Comparison of ENCODE assay signal across 35 mouse cellular contexts in the genomic region with DNA sequence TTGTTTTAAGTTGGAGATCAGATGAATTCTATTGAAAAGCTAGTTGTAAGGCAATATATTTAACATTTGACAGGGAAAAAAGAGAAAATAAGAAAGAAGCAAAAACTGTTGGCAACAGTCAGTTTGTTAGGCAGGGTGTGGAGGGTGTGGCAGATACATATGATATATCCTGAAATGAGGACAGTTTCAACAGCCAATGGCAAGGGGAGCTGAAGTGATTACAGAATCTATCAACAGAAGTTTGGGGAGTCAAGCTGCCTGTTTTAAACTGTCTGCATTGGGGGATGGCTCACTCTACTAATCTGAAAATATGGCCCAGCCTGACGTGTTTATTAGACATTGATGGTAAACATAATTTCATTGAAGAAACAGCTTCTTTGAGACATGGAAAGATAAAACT.
"Had no signal": no experiment of that assay in that cellular context is flagged by ENCODE, and none has a peak within 500 bp of the region (broad histone marks: within the 10 kb centered on the region; RNA-seq: fewer than 3 reads in every experiment).

No protein-coding gene starts in this region.

- H3K27me3 ChIP-seq: heart, embryonic 12.5 days; heart, embryonic 13.5 days; heart, embryonic 15.5 days; hindbrain, embryonic 12.5 days; hindbrain, embryonic 13.5 days; hindbrain, embryonic 15.5 days; intestine, embryonic 15.5 days; kidney, embryonic 15.5 days had no signal

- DNase-seq: heart, postnatal 10 days; heart, postnatal 14 days; heart, postnatal 36 days; heart, postnatal 4 days; kidney, adult 11 months; kidney, adult 18-20 months; kidney, adult 2 months; kidney, adult 8-10 months; kidney, adult 9 months; kidney, postnatal 10 days; kidney, postnatal 14 days; kidney, postnatal 25 days; kidney, postnatal 36 days; kidney, postnatal 4 days; layer of hippocampus, adult 9-11 months; layer of hippocampus, postnatal 36 days had no signal

- H3K27ac ChIP-seq: heart, embryonic 10.5 days; heart, embryonic 13.5 days; heart, embryonic 15.5 days; hindbrain, embryonic 10.5 days; hindbrain, embryonic 12.5 days; hindbrain, embryonic 13.5 days; hindbrain, embryonic 14.5 days; hindbrain, embryonic 15.5 days; hindbrain, postnatal 0 days; intestine, embryonic 15.5 days; kidney, embryonic 15.5 days; kidney, postnatal 0 days; layer of hippocampus, adult 2 months; left cerebral cortex, adult 2 months had no signal

- H3K9me3 ChIP-seq: heart, embryonic 10.5 days; heart, embryonic 12.5 days; heart, embryonic 13.5 days; heart, embryonic 15.5 days; hindbrain, embryonic 10.5 days; hindbrain, embryonic 12.5 days; hindbrain, embryonic 13.5 days; hindbrain, embryonic 15.5 days; intestine, embryonic 15.5 days; kidney, embryonic 15.5 days had no signal

- H3K4me1 ChIP-seq: heart, embryonic 10.5 days; heart, embryonic 12.5 days; heart, embryonic 13.5 days; heart, embryonic 15.5 days; hindbrain, embryonic 10.5 days; hindbrain, embryonic 12.5 days; hindbrain, embryonic 13.5 days; hindbrain, embryonic 15.5 days; intestine, embryonic 15.5 days; kidney, embryonic 15.5 days had no signal

- H3K4me2 ChIP-seq: heart, embryonic 11.5 days; heart, embryonic 12.5 days; heart, embryonic 13.5 days; heart, embryonic 15.5 days; hindbrain, embryonic 12.5 days; hindbrain, embryonic 13.5 days; hindbrain, embryonic 14.5 days; hindbrain, embryonic 15.5 days; intestine, embryonic 15.5 days; kidney, embryonic 15.5 days had no signal

- H3K9ac ChIP-seq: heart, embryonic 12.5 days; heart, embryonic 13.5 days; heart, embryonic 15.5 days; hindbrain, embryonic 12.5 days; hindbrain, embryonic 13.5 days; hindbrain, embryonic 14.5 days; hindbrain, embryonic 15.5 days; intestine, embryonic 15.5 days; kidney, embryonic 15.5 days had no signal

- ATAC-seq: hindbrain, embryonic 16.5 days; hindbrain, postnatal 0 days; inflammation-experienced regulatory T-cells, adult 6 months; intestine, embryonic 15.5 days; intestine, embryonic 16.5 days had no signal

- H3K4me3 ChIP-seq: heart, embryonic 10.5 days; heart, embryonic 12.5 days; heart, embryonic 13.5 days; heart, embryonic 15.5 days; hindbrain, embryonic 10.5 days; hindbrain, embryonic 12.5 days; hindbrain, embryonic 13.5 days; hindbrain, embryonic 15.5 days; intestine, embryonic 15.5 days; kidney, embryonic 15.5 days; layer of hippocampus, adult 2 months; left cerebral cortex, adult 2 months had no signal

- H3K36me3 ChIP-seq: heart, embryonic 10.5 days; heart, embryonic 12.5 days; heart, embryonic 13.5 days; heart, embryonic 15.5 days; hindbrain, embryonic 10.5 days; hindbrain, embryonic 12.5 days; hindbrain, embryonic 13.5 days; hindbrain, embryonic 15.5 days; intestine, embryonic 15.5 days; kidney, embryonic 15.5 days had no signal
